8 mouse cellular contexts compared by ENCODE assay signal in the genomic region with DNA sequence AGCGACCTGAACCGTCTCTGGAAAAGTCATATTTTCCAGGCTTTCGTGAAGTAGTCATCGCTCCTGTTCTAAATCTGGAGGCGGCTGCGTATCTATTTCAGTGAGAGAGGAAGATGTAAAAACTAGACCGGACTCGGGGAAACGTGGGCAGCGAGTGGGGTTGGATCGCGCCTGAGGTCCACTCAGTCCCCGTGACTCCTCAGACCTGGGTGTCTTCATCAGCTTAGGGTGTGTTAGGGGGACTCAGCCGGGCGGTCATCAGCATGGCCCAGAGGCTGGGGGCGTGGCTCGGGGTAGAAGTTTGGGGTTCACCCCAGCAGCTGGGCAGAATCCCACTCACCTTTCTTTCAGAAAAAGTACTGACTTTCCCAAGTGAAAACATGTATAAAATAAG.
DNase-seq lines count a peak whose midpoint lies in the region; ATAC-seq and TF ChIP-seq lines count a peak whose summit lies in the region.

No protein-coding gene starts in this region.

- no peaks in the 10 kb centered on the region for H3K79me2 ChIP-seq in C2C12 (ENCODE audit: control insufficient read depth, insufficient read depth)

- no peaks in the 10 kb centered on the region for H3K9me3 ChIP-seq in erythroblast, embryonic 14.5 days (ENCODE audit: control insufficient read depth, low read length)
- no peaks in the 10 kb centered on the region for H3K9me3 ChIP-seq in forebrain, embryonic 12.5 days

- H3K36me3 ChIP-seq in erythroblast, embryonic 14.5 days (ENCODE audit: control insufficient read depth) = no peaks in the 10 kb centered on the region
- no peaks in the 10 kb centered on the region for H3K36me3 ChIP-seq in C2C12 (ENCODE audit: control insufficient read depth, insufficient read depth)
- H3K36me3 ChIP-seq in forebrain, embryonic 12.5 days (replicated peaks) = no peaks in the 10 kb centered on the region

- ATAC-seq in erythroblast, adult 5-6 weeks (replicated peaks; ENCODE audit: low FRiP score, poor library complexity, severe bottlenecking) = no peak
- ATAC-seq in forebrain, embryonic 12.5 days (ENCODE audit: low FRiP score) = peak; percentile 12
- peak; percentile 7; the same call in 1 of the 2 replicates for ATAC-seq in neutrophil, adult 5-6 weeks (ENCODE audit: extremely low read depth, insufficient number of reproducible peaks, low FRiP score, poor library complexity, severe bottlenecking)

- peak overlapping the region; percentile 66 for H3K4me2 ChIP-seq in forebrain, embryonic 12.5 days

- H3K79me3 ChIP-seq in C2C12 (ENCODE audit: low read depth) = no peaks in the 10 kb centered on the region

- peak overlapping the region; percentile 98 for H3K27ac ChIP-seq in forebrain, embryonic 12.5 days

- peaks cover 22% of the 10 kb centered on the region for H3K27me3 ChIP-seq in erythroblast, embryonic 14.5 days (ENCODE audit: control insufficient read depth)
- peaks cover 5% of the 10 kb centered on the region for H3K27me3 ChIP-seq in C2C12 (ENCODE audit: control insufficient read depth, insufficient read depth, insufficient read length)
- H3K27me3 ChIP-seq in forebrain, embryonic 12.5 days = 0 out of 2 replicates have a peak, but pooled peaks cover 6% of the 10 kb centered on the region

- no peak for TF ChIP-seq CTCF in C2C12 (IDR thresholded peaks at IDR 0.05; ENCODE audit: control insufficient read depth, insufficient read depth, insufficient read length)

- peak; percentile 12 for DNase-seq in liver
- DNase-seq in left cerebral cortex, adult 11 months (ENCODE audit: low spot score) = no peak
- DNase-seq in layer of hippocampus, postnatal 14 days (ENCODE audit: low spot score in 2 of 2) = no peak

- peak overlapping the region; percentile 71 for H3K4me3 ChIP-seq in erythroblast, embryonic 14.5 days (replicated peaks)
- peak overlapping the region; percentile 32 for H3K4me3 ChIP-seq in C2C12 (ENCODE audit: insufficient read depth, poor library complexity, severe bottlenecking)
- H3K4me3 ChIP-seq in forebrain, embryonic 12.5 days (replicated peaks) = peak overlapping the region; percentile 49

- 1% methylated on average over 17 of the region's 17 CpGs for WGBS in forebrain, embryonic 12.5 days

- H3ac ChIP-seq in C2C12 (ENCODE audit: control insufficient read depth, insufficient read length, low read depth) = peak overlapping the region; percentile 45

- peak overlapping the region; percentile 73 for H3K9ac ChIP-seq in forebrain, embryonic 12.5 days

- peaks cover 11% of the 10 kb centered on the region for H3K4me1 ChIP-seq in erythroblast, embryonic 14.5 days (ENCODE audit: control insufficient read depth)
- peaks cover 7% of the 10 kb centered on the region for H3K4me1 ChIP-seq in forebrain, embryonic 12.5 days

TF ChIP-seq in C2C12, 6 proteins besides CTCF, POLR2A, EP300 and RAD21:
- TF ChIP-seq MYOD1 (IDR thresholded peaks at IDR 0.05; ENCODE audit: control insufficient read depth, insufficient read length, low read depth) = no peak
- TF ChIP-seq USF1 (IDR thresholded peaks at IDR 0.05; ENCODE audit: low read depth) = no peak
- TF ChIP-seq FOSL1 (IDR thresholded peaks at IDR 0.05; ENCODE audit: insufficient read depth, low read length, poor library complexity, severe bottlenecking) = no peak
- TF ChIP-seq CEBPB (IDR thresholded peaks at IDR 0.05; ENCODE audit: low read depth) = no peak
- no peak for TF ChIP-seq MAX (IDR thresholded peaks at IDR 0.05)
- no peak for TF ChIP-seq MYOG (IDR thresholded peaks at IDR 0.05; ENCODE audit: control insufficient read depth, extremely low read depth, insufficient read length)
